Mouse (Mus musculus) R1 (cell line): ENCODE data around the gene Fads6.
A peak's percentile ranks its signal among the peaks of the same experiment; 100 is the strongest.

Experiments
- DNase-seq: peaks from one replicate; pipeline ENCODE4 v3.0.0-alpha.2; 2018; ENCODE audit warnings: low read depth, low spot score

Gene Fads6

GRCm38 (mm10) chr11:115257775-115258510 lies 39.5 kb downstream of the Fads6 start:
- DNase-seq = peak; percentile 94

DNA sequence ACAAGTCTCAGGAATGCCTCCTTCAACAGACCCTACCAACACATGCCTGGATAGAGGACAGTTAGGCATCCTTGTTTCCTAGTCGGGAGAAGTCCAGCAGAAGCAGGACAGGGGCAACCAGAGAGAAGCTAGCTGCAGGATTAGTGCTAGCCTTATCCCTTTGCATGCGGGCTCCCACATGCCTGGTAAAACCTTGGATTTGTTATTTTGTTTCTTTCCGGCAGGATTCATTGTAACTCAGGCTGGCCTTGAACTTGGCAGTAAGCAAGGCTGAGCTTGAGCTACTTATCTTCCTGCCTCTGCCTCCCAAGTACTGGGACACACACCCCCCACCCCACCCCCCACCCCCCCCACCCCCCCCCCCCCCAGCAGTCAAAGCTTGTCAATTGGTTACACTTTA lies 46.2 kb downstream of the Fads6 start:
- no peak for DNase-seq

DNA sequence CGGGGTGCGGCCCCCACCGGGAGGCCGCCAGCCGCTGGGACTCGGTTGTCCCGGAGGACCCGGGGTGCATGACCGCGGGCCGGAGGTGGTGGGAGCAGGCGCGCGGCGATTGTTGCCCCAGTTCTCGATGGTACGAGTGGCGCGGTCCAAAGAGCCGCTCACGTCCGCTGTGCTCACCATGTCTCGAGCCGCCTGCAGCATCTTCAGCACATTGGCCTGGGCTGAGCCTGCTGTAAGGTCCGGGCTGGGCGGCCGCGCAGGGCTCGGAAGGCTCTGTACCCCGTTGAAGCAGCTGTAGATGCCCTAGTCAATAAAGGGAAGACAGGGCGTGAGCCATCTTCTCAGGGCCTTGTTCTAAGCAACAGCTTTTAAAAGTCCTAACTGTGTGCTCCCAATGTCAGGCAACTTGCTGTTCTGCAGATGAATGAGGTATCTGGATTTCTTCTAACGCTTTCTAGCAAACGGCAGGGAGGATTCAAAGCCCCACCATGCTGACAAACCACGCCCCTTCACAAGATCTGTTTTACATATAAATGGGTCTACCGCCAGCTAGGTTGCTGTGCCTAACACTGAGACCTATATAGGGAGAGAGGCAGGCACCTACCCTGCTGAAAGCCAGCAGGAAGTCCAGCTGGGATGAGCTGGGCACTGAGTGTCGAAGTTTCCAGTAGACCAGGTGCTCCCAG lies 46.9 kb downstream of the Fads6 start:
- DNase-seq = peak; percentile 93

DNA sequence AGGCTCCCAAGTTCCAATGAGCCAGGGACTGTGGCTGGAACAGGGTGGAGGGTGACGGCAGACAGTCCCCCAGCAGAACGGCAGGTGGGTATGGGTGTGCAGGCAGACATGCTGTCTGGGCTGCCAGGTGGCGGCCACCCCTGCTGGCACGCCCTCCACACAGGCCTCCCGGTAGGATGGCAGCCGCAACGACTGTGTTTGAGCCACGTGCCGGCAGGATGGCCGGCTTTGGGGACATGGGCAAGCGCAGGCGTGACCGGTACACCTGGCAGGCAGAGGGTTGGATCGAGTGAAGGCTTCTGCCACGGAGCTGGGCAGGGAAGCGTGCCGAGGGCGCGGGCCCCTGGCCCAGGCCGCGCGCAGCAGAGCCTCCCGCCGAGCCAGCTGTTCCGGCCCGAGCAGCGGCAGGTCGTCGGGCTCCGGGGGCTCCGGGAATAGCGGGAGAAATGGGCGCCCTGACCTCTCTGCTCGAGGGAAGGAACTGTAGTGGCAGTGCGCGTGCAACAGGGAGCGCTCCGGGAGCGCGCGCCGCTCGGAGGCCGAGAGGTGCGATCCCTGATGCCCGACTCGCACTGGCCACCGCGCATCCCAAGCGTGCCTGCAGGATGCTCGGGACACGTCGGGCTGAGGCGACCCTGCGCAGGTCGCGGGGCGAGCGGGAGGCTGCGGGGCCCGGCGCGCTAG lies 47.6 kb downstream of the Fads6 start:
- DNase-seq = peak; percentile 44

GRCm38 (mm10) chr11:115247945-115248344 lies 49.5 kb downstream of the Fads6 start:
- no peak for DNase-seq

DNA sequence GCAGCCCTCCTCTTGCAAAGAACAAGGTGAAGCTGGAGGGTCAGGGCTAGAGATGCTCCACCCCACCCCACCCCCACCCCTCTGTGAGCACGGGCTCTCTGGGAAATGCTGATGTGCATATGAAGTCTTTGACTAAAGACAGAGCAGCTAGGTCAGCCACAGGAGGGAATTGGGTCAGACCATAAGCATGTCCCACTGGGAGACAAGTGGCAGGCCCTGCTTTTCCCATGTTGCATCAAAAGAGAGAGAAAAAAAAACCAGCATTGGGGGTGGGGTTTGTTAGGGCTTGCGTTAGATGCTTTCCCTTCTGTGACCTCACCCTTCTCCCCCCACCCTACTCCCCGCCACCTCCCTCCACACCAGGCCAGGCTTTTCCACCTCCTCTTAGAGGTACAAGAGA lies 50.2 kb downstream of the Fads6 start:
- DNase-seq = peak; percentile 53

DNA sequence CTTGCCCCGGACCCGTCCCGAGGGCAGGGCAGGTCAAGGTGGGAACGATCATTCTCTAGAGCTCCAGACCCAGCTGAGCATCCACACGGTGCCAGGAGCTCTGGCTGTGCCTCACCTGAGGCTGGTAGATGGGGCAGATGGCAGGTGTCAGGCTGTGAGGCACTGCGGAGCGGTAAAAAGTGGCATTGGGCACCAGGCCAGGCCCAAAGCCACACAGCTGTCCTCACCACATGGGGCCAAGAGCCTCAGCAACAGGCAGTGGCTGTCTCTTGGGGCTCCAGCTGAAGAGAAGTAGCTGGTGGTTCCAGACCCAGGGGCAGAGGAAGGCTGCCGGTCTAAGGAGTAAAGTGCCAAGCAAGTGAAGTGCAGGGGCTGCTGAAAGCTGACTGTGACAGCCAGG lies 51.1 kb downstream of the Fads6 start:
- no peak for DNase-seq

DNA sequence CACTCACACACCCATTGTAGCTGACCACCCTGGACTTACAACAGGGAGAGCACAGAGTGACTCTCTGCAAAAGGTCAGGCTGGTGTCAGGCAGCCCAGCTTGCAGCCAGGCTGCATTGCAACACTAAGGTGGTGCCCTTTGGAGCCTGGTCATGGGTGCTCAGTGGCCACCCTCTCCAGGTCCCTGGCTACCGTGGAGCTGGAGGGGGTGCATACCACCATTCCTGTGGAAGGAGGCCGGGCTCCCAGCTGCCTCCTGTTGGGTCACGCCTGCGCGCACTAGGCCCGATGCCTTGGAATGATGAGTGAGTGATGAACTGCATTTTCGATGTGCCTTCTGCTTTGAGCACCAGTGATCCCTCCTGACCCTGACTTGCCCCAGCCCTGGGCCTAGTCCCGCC lies 52.6 kb downstream of the Fads6 start:
- no peak for DNase-seq

GRCm38 (mm10) chr11:115243783-115244182 lies 53.7 kb downstream of the Fads6 start:
- DNase-seq = no peak

GRCm38 (mm10) chr11:115242746-115243145 lies 54.7 kb downstream of the Fads6 start:
- DNase-seq = no peak

- DNase-seq = no peak
Measured at GRCm38 (mm10) chr11:115241402-115241801, 56.1 kb downstream of the Fads6 start.

GRCm38 (mm10) chr11:115236570-115236969 lies 60.9 kb downstream of the Fads6 start:
- DNase-seq = no peak

DNA sequence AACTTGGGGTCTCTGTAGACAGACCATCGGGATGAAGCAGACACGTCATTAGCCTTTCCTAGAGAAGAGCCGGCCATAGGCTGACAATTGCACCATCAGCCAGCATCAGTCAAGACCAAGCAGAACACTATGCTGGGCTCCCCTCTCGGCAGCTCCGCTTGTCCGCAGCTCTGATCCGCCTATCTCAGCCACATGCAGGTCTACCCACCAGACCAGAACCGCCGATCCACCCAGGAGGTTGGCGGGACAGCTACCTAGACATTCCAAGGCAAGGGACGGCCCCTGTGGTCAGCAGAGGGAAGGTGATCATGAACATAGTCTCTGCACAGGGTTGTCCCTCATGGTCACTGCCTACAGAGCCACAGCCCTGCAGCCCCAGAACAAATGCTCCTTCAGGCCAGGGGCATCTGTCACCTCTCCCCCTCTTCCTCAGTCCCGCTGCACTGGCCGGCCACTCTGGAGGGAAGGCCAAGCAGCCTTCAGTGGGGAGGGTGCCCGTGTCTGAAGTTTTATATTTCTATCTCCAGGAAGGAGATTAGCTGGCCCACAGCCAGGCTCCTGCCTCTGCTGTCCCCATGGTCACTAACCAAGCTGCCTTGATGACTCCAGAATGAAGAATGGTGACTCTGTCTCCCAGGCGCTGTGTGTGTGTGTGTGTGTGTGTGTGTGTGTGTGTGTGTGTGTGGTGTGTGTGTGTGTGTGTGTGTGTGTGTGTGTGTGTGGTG lies 63.0 kb downstream of the Fads6 start:
- DNase-seq = no peak

GRCm38 (mm10) chr11:115233526-115234290 lies 63.8 kb downstream of the Fads6 start:
- DNase-seq = no peak

DNA sequence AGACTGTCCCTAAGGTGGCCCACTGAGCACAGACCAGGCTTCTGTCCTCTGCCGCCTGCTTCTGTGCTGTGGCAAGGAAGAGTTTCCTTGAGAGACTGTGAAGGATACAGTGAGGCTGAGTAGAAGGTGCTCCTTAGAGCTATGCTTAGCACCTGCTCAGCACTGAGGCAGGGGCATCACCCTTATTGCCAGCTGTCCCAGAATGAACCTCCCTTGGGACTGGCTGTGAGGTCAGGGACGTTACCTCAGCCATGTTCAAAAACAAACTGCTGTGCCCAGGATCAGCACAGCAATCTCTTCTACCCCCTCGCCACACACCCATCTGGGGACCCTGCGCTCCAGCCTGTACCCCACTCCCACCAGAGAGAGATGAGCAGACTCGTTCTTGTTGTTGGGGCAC lies 64.6 kb downstream of the Fads6 start:
- no peak for DNase-seq

- no peak for DNase-seq
Measured at GRCm38 (mm10) chr11:115231924-115232323, 65.5 kb downstream of the Fads6 start.

- no peak for DNase-seq
Measured at GRCm38 (mm10) chr11:115231168-115231915, 66.1 kb downstream of the Fads6 start.
